Mouse (Mus musculus): ENCODE measurements around the gene Zbtb18. TPM values are rescaled to one million over a fixed set of nuclear protein-coding genes. Genes with fewer than 3 reads are reported as not detected.

Zbtb18 gene
- polyA plus RNA-seq, 2 experiments from 2014 or later: 1.7 to 3.2 TPM

- ATAC-seq: no peak
These were observed 42.1 kb downstream of the Zbtb18 start for GRCm38 (mm10) chr1:177484280-177484679.

- no peak for ATAC-seq
These were observed 42.5 kb downstream of the Zbtb18 start for GRCm38 (mm10) chr1:177484680-177485079.

- ATAC-seq: no peak
These were observed 47.7 kb downstream of the Zbtb18 start for GRCm38 (mm10) chr1:177489844-177490243.

- no peak for ATAC-seq
These were observed 48.7 kb downstream of the Zbtb18 start for GRCm38 (mm10) chr1:177490808-177491207.

GRCm38 (mm10) chr1:177491280-177491679, 49.1 kb downstream of the Zbtb18 start:
- ATAC-seq: no peak

- no peak for ATAC-seq
These were observed 52.2 kb downstream of the Zbtb18 start for GRCm38 (mm10) chr1:177494306-177494705.

- ATAC-seq: no peak
These were observed 52.9 kb downstream of the Zbtb18 start for GRCm38 (mm10) chr1:177494913-177495542.

Other genes starting within 250 kb of the Zbtb18 start
- 1 to 10 TPM; 4.7 to 6.0 TPM for gene Akt3, start 184.1 kb upstream of the Zbtb18 start, polyA plus RNA-seq (2017; shearing (Covaris generic))